Mouse (Mus musculus) embryo, embryonic 11 days (tissue): ENCODE data around the gene Itga9.

Experiments used
- DNase-seq: peaks from one replicate; pipeline ENCODE4 v3.0.0-alpha.2; 2015

Gene Itga9

DNA sequence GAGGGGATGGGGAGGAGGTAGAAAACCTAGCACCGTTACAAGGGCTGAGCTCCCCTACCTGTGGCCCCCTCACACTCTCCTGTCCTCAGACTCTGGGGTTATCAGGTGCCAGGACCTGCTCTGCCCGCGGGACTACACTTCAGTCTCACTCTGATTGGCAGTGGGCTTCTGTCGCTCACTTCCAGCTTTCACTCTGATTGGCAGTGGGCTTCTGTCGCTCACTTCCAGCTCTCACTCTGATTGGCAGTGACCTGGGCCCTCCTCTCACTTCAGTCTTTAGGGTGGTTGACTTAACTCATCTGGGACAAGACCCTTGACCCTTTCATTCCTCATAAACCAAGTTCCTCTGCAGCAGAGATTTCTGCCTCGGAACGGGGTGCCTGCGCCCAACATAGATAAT lies 226.9 kb downstream of the Itga9 start:
- no peak for DNase-seq

DNA sequence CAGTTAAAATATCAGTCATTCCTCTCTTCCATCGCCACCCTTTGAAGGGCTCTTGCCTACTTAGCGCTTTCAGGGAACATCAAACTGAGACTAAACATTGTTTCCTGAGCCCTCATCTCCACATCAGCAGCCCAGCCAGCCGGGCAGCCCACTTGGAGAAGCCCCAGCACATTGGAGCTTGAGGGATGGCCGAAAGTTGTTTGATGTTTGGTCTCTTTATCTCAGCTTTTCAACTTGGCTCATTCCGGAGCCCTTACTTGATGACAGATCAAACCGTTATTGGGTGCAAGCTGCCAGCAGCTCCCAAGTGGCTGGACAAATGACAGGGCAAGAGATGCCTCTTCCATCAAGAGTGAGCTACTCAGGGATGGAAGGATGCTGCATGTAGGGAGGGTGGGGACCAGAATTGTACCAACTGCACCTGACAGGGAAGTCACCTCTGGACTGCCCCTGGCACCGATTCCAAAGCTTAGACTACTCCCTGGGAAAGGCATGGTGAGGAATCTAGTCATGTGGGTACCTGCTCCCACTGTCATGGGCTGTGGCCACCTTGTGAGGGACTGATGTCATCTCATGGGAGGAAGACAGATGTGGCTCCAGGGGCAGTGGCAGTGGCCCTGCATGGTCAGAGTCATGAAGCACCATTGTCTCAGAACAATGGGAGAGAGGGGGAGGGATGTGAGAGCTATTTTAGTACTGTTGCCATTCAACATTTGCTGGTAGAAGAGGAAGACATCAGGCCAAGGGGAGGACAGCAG lies 232.6 kb downstream of the Itga9 start:
- DNase-seq, result no peak

DNA sequence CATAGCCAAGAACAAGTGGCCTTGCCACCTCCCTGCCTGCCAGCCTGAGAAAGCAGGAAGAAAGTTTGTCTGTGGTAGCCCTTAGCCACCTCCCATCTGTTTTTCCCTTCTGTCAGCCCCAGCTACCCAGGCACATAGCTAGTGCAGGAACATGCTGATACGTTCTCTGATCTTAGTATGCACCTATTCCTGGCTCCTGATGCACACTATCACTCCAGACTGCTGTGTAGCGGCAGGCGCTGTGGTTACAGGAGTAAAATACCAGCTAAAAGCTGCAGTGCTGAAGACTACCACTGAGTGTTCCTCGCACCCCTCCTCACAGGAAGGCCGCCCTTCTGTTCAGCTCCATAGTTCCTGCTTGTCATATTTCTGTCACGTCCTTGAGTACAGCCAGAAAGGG lies 234.8 kb downstream of the Itga9 start:
- no peak for DNase-seq

DNA sequence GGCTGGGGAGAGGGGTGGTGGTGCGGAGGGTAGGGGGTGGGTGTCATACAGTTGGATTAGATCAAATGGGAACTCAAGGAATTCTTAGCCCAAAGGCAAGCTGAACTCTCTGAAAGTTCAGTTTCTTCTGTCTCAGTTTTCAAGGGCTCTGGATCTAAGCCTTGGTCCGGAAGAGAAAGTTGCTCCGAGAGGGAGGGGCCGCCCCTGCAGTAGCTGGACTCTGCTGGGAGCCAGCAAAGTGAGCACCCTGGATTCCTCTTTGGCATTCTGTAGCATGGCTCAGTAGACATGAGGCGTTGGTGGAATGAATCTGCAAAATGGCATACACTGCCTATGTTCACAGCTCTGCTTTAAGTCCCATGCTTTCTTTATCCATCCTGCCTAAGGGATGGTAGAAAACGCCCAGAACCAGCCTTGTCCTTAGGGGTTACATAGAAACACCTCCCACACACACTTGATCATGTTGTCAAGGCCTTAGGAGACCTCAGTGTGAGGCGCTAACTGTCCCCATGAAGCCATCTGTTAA lies 235.5 kb downstream of the Itga9 start:
- no peak for DNase-seq

DNA sequence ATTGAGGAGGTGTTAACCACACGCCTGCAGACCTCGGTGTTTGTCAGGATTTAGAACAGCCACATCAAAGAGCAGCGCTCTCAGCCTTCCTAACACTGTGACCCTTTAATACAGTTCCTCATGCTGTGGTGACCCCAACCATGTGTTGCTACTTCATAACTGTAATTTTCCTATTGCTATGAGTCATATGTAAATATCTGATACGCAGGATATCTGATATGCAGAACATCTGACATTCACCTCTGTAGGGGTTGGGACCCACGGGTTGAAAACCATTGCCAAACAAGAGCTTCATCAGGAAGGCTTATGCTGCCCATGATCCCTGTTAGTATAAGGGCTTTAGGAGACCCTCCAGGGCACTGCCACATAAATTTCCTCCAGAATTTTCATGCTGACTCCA lies 237.2 kb downstream of the Itga9 start:
- no peak for DNase-seq

DNA sequence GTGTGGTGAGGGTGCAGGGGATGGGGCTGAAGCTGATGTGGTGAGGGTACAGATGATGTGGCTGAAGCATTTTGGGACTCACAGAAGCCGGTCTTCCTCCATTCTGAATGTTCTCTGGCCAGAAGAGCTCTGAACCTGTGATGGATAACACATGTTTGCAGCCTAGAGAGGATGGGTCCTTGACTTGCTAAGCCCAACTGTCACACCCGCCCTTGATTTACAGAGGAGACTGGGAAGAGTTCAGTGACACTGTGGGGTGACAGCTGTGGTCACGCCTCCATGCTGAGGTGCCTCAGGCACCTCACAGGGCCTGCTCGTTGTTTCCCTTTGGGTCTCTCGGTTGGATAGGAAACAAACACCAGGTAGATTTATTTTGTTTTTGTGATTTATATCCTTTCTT lies 238.5 kb downstream of the Itga9 start:
- no peak for DNase-seq

DNA sequence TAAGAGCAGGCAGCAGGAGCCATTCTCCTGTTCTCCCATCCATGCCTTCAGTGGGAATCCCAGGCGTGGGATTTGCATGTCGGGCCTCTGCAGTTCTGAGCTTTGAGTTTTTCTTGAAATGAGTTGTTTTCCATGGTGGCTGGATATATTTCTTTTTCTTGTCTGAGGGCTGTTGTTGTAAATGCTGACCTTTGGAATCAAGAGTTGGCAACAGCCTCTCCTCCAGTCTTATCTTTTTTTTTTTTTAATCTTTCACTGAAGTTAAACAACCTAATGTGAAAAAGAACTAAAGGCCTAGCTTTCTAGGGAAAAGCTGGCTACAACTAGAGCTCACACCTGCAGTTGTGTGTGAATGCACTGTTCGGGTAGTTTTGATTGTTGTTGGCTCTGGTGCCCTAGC lies 240.3 kb downstream of the Itga9 start:
- DNase-seq, result no peak

DNA sequence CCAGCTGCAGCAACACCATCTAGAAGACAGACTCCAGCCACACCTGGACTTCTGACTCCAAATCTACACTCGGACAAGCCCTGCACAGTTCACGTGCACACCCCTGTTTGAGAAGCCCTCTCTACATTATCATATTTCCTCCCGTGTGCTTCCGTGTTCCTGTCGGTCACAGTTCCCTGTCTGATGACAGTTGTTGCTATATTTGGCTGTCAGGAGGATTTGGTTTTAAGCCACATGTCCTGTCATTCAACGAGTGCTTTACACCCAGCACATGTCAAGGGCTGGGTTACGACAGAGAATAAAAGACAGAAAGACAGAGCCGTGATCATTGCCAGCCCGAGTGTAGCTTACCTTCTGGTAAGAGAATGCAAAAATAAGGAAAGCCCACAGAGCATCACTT lies 250.2 kb downstream of the Itga9 start:
- DNase-seq, result no peak

DNA sequence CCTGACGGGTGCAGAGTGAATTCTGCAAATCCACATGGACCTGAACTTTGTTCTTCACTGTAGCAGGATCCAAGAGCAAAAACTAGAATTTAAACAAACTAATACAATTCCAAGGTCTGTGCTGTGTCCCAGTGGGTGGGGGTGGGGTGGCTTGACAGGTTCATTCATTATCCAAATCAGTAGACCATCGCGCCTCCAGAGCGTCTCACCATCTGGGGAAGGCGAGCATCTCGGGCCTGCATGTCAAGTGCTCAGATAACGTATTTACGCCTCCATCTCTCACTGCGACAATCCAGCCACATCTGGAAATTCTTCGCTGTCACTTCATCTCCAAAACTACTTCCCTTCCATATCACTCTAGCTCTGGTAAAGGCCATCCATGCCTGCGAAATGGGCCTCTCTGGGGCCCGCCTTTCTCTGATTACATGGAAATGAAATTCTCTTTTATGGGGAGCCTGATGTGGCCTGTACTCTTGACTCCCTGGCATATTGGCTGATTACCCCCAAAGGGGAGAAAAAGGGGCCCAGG lies 254.2 kb downstream of the Itga9 start:
- peak; percentile 42 for DNase-seq

DNA sequence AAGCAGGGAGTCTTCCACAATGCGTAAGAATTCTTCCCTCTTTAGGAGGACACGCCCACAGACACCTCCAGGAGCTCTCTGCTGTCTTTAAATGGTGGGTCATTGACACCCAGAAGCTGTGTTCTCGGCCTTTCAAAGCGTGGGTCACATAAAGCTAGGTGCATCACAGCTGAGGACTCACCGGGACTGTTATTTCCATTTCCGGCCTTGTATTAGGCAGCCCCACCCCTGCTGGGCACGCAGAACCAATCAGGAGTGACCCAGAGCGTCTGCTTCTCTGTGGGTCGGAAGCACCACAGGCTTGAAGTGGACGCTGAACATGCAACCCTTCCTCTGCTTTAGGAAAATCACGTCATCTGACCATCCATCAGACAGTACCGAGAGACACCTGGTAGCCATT lies 255.7 kb downstream of the Itga9 start:
- DNase-seq, result no peak

DNA sequence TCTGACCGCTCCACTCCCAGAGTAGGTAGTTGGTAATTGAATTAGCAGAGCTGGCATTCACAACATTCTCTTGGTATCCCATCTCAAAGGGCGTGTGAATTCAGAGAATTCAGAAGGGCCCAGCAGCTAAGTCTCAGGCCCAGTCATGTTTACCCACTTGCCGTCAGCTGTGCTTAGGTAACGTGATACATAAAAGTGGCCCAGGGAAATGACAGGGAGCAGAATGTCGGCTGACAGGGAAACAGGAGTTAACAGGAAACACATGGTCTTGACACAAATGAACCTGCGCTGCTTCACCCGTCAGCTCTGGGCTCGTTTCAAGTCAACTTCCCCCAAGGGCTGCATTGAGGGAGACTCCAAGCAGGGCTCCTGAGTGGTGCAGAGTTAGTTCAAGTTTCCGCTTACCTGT lies 256.4 kb downstream of the Itga9 start:
- DNase-seq, result peak; percentile 82

DNA sequence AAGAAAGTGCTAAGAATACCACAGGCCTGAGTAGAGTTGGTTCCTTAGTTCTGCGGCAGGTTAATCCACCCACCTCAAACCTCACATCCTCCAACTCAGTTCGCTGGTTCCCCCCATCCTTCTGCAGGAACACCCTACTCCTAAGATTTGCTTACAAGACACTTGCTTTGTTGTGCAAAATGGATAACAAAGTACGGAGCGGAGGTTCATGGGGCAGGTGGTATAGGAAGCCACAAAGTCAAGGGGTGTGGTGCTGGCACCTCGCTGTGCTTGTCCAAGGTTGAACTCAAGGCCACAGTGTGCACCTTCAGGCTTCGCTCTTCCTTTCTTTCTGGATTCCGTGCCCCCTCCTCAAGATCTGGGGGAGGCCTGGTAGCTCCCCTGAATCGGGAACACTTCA lies 257.0 kb downstream of the Itga9 start:
- DNase-seq, result no peak

DNA sequence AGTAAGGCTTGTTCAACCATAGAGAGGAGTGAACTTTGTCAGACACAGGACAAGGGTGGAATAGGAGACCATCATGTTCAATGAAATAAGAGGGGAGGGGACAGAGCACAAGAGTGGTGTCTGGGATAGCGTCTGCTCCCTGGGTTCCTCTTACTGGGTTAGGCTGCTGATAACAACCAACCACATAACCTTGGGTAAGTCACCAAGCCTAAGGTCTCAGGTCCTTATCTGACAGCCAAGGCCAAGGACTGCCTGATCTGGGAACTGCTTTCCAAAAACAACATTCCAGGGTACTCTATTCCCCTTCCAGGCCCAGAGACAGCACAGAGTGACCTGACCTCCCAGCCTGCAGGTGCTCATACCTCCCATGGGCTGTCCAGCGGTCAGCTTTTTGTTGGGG lies 260.5 kb downstream of the Itga9 start:
- no peak for DNase-seq

DNA sequence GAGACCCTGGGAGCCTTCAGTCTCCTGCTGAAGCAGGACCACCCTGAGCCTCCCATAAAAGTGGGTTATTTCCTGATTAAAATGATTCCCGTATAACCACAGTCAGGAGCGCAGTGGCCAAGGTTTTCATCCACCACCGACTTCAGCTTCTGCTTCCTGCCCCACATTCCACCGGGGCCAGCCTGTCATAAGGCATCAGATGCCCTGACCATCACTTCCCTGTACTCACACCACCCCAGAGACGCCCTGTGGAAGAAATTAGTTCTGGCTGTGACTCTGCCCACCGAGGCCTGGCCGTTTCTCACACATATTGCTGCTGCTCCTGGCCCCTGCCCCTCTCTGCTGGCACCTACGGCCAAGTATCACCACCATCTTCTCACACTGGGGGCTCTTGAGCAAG lies 261.4 kb downstream of the Itga9 start:
- no peak for DNase-seq

DNA sequence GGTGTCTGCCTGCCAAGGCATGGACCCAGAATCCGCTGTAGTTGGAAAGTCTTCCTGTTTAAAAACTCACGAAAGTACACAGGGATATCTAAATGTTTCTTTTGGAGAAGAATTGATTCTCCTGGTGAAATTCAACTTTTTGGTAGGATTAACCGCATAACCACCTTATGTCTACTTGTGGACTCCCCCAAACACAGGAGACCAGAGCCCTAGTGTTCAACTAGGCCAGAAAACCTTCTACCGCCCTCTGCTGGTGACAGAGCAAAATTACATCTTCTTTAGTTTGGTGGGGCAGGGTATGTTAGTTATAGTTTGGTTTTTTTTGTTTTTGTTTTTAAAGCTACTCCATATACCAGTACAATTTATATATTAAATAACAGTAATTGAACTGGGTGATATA lies 264.6 kb downstream of the Itga9 start:
- peak; percentile 66 for DNase-seq

DNA sequence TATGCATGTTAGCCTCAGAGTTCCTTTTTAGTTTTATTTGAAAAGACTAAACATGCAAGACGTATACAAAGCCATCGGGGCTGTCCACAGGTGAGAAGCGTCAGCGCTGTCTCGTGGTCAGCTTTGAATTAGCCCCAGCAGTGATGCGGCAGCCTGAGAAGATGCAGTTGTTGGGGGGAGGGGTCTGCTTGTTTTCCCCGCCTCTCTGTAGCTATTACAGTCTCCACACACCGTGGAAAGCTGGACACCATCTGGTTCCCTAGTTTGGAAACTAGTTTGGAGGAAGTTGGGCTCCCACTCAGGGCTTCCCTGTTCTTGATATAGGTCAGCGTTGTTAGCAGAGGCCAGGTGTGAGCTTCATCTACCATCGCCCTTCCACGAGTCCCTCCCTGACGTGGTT lies 266.5 kb downstream of the Itga9 start:
- peak; percentile 27 for DNase-seq

DNA sequence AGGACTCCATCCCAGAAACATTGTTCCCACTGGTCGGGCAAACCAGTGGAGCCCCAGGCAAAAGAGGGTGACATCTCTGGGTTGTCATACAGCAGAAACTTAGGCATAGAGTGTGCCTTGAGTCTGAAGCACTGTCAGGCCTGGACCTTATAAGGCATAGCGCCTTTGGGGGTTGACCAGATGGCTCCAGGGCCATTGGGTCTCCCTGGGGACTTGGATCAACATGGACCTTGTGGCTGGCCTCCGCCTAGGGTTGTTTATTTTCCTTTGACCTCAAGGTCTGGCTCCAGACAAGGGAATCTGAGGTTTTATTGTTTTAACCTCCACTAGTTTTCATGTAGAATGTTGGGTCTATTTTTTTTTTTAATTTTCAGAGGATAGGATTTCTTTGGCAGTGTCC lies 267.1 kb downstream of the Itga9 start:
- peak; percentile 29 for DNase-seq

DNA sequence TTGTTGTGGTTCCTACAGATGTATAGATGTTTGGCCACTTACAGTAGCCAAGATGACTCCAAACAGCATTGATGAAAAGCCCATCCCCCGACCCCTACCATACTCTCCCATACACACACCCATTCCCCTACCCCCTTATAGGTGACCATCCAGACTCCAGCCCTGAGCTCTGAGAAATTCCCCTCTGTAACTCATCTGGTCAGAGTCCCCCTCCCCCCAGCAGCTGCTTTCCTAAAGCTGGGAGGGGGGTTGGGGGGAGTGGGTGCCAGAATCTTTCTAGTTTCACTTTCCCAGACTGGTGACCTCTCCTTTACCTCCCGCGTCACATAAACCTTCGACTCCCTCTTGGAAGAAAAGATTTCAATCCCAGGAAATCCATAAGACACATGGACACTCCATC lies 269.2 kb downstream of the Itga9 start:
- DNase-seq, result peak; percentile 55

DNA sequence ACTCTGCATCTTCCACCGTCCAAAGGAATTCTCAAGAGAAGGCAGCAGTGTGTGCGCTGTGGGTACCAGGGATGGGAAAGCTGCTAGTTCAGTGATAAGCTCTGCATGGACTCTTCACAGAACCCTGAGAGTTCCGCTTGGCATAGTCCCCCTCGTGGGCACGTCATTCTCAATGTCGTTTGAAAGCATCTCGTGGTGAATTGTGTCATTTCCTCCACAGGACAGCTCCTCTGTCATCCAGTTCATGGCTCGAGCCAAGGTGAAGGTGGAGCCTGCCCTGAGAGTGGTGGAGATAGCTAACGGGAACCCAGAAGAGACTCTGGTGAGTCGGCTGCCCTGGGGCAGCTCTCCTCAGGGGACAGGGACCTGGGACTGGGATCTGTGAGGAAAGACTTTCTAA lies 270.4 kb downstream of the Itga9 start:
- DNase-seq, result no peak

DNA sequence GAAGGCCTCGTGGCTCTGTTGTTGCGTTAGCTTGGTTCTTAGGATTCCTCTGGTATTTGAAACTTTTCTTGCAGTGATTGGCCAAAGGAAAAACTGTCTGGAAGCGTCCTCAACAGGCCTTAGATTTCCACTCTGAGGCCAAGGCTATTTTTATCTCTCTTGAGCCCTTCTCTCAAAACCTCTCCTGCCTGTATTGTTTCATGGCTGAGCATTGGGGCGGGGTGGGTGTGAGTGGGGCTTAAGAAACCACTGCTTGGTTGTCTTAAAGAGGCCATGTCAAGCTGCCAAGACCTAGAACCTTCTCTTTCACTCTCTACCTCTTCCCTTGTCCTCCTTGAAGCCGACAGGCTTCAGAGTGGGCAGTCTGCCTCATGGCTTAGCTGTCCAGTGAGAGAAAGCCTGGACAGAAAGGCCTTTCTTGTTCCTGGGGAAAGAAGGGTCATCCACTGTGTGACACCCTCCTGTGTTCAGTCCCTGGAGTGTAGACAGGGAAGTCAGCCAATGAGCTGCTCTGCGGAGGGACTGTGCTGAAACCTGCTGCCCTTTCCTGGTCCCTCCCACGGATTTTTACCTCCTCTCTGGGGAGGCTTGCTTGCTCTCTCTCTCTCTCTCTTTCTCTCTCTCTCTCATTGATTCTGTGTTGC lies 271.0 kb downstream of the Itga9 start:
- no peak for DNase-seq

DNA sequence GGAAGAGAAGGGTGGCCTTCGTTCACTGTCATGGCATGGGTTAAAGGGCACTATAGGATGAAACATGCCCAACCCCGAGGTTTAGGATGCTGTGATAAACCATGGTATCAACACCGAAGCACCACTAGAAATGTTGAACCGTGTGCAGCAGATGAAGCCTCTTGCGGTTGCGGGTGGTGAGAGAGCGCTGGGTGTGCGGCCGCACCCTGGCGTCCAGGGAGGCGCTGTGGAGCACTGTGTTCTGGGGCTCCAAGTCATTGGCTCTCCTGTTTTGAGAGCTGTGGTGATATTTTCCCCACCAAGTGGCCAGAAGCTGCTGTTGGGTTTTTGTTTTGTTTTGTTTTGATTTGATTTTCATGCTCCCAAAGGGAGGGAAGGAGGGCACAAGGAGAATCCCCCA lies 272.1 kb downstream of the Itga9 start:
- no peak for DNase-seq

DNA sequence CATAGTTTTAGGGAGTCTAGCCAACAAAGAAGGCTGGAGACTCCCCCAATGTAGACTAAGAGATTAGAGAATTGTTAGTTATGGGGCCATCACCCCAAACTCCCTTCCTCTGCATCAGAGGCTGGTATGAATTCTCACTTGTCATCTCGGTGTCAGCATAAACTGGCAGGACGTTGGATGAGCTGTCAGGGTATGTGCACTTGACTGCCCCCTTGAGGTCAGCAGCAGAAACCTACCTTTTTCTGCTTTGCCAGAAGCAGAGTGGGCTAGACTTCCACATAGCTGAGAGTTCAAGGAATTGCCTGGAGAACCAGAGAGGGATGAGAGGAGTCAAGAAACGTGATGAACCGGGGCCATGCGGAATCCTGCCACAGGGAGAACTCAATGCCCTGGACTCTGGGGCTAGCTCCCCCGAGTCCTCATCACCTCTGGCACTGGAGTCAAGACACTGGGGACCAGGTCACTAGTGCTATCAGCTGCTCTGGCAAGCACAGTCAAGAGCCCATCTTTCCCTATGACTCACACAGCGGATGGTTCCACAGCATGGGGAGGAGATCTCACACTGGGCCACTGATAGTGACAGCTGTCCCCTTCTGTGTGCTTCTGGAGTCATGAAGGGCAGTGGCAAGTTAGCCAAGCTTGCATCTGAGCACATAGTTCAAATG lies 274.9 kb downstream of the Itga9 start:
- peak; percentile 13 for DNase-seq

DNA sequence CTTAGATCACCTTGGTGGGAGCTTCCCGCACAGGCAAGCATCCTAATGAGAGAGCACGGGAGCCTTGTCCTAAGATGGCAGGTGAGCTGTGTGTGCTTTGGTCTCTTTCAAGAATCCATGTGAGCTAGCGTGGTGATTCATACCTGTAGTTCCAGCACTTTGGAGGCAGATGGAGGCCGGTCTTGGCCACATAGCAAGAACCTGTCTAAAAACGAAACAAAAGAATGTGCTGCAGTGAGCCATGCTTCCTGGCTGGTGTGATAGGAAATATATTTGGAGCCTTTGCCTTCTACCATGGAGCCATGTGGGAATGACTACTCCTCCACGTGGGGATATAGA lies 275.4 kb downstream of the Itga9 start:
- no peak for DNase-seq

DNA sequence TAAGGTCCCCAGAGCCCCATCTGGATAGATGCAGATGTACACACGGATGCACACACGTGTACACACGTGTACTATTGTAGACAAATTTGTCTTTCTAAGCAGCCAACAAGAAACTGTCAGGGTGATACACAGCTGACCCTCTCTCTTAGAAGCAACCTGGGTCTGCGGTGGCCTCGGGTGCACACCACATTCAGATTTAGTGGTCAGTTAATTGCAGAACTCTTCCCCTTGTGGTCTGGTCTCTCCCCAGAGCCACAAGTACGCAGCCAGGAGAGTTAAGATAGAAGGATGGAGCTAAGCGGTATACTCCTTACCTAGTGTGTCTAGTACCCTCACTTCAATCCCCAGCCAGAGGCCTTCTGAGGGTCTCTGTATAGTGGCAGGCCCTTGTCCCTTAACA lies 276.7 kb downstream of the Itga9 start:
- no peak for DNase-seq
